Mouse (Mus musculus): Measurements from ENCODE around the gene Mapk9. TPM values are rescaled to one million over a fixed set of nuclear protein-coding genes. Genes with fewer than 3 reads are reported as not detected.

Gene Mapk9
- 97.9 and 101 TPM in 2 replicates for polyA plus RNA-seq (2012; rRNA removed)

GRCm38 (mm10) chr11:49846401-49847070, at the start of gene Mapk9:
Gene Mapk9, plus strand, starts transcription at chr11:49846751.

GRCm38 (mm10) chr11:49901659-49902458, 55.3 kb downstream of the Mapk9 start, which contains the start of gene Rasgef1c:
Gene Rasgef1c, plus strand, starts transcription at chr11:49901835.

Other genes starting within 250 kb of the Mapk9 start
- 1.7 and 2.0 TPM in 2 replicates for gene Flt4, start 237.5 kb upstream of the Mapk9 start, polyA plus RNA-seq (2012; rRNA removed)
- 0.36 and 0.39 TPM in 2 replicates for gene Scgb3a1, start 183.1 kb upstream of the Mapk9 start, polyA plus RNA-seq (2012; rRNA removed)
- 58.2 and 60.1 TPM in 2 replicates for gene Cnot6, start 134.0 kb upstream of the Mapk9 start, polyA plus RNA-seq (2012; rRNA removed)
- 10.2 and 15.8 TPM in 2 replicates for gene Gfpt2, start 52.6 kb upstream of the Mapk9 start, polyA plus RNA-seq (2012; rRNA removed)
- 22.7 and 24.6 TPM in 2 replicates for gene Rasgef1c, start 55.1 kb downstream of the Mapk9 start, polyA plus RNA-seq (2012; rRNA removed)
- 47.1 and 48.5 TPM in 2 replicates for gene Rnf130, start 178.6 kb downstream of the Mapk9 start, polyA plus RNA-seq (2012; rRNA removed)